Mouse (Mus musculus): ENCODE results near the gene Flrt2. TPM values are rescaled to one million over a fixed set of nuclear protein-coding genes. Genes with fewer than 3 reads are reported as not detected.

Gene Flrt2
- polyA plus RNA-seq, 1 experiment from 2014 or later: 8.5 TPM

DNA sequence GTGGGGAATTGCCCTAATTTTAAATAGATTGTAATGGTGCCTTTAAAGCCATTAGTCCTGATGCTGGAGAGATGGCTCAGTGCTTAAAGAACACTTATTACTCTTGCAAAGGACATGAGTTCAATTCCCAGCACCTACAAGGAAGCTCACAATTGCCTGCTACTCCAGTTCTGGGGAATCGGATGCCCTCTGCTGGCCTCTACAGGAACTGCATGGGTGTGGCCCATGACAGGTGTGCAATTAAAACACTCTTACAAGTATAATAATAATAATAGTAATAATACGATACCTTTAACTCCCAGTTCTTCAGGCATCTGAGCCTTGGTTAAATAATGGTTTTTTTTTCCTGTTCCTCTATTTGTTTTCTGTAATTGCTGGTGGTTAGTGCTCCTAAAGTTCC, 31.2 kb downstream of the Flrt2 start:
- 94% methylated on average over 2 of the region's 2 CpGs for WGBS
- ATAC-seq: no peak
- H3K36me3 ChIP-seq (ENCODE audit: control insufficient read depth, insufficient read depth, low read length): no peaks in the 10 kb centered on the region

GRCm38 (mm10) chr12:95734075-95734474, 42.0 kb downstream of the Flrt2 start:
- WGBS: 70% methylated on average over 1 of the region's 1 CpGs
- no peak for ATAC-seq
- Histone ChIP-seq H3K9ac (ENCODE audit: low read depth, low read length) (no peak overlapping the region), H3K27ac (ENCODE audit: low read length) (no peak overlapping the region), H3K4me3 (ENCODE audit: low read length) (no peak overlapping the region), H3K27me3 (replicated peaks; ENCODE audit: control insufficient read depth, insufficient read depth, low read length) (no peaks in the 10 kb centered on the region), H3K36me3 (ENCODE audit: control insufficient read depth, insufficient read depth, low read length) (no peaks in the 10 kb centered on the region), H3K9me3 (ENCODE audit: control insufficient read depth, low read length) (no peaks in the 10 kb centered on the region), H3K4me2 (ENCODE audit: low read depth, low read length) (no peak overlapping the region), H3K4me1 (ENCODE audit: control insufficient read depth, insufficient read depth, low read length) (no peaks in the 10 kb centered on the region)

More for the DNA sequence above, 31.2 kb downstream of the Flrt2 start:
- Histone ChIP-seq H3K27ac (ENCODE audit: low read length) (no peak overlapping the region), H3K9ac (ENCODE audit: low read depth, low read length) (no peak overlapping the region), H3K4me1 (ENCODE audit: control insufficient read depth, insufficient read depth, low read length) (no peaks in the 10 kb centered on the region), H3K9me3 (ENCODE audit: control insufficient read depth, low read length) (no peaks in the 10 kb centered on the region), H3K4me2 (ENCODE audit: low read depth, low read length) (no peak overlapping the region), H3K27me3 (replicated peaks; ENCODE audit: control insufficient read depth, insufficient read depth, low read length) (no peaks in the 10 kb centered on the region), H3K4me3 (ENCODE audit: low read length) (no peak overlapping the region)

DNA sequence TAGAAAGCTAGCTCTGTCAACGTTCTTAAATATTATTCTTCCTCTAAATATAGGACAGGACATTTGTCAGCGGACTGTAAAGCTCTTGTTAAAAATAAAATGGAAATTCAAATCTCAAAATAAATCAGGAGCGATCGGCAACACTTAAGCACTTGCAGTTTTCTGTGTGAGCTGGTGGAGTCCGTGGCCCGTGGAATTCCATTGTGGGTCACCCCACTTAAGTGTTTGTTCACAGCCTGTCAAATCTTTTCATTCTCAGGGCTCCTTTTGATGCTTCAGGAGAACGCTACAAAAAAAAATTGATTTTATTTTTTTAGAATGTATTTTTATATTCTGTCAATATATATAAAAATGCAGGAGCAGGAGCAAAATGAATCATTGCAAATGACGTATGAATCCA, 45.5 kb downstream of the Flrt2 start:
- 72% methylated on average over 8 of the region's 8 CpGs for WGBS
- Histone ChIP-seq H3K4me1 (ENCODE audit: control insufficient read depth, insufficient read depth, low read length) (no peaks in the 10 kb centered on the region), H3K27ac (ENCODE audit: low read length) (no peak overlapping the region), H3K27me3 (replicated peaks; ENCODE audit: control insufficient read depth, insufficient read depth, low read length) (no peaks in the 10 kb centered on the region), H3K4me3 (ENCODE audit: low read length) (no peak overlapping the region), H3K4me2 (ENCODE audit: low read depth, low read length) (no peak overlapping the region), H3K36me3 (ENCODE audit: control insufficient read depth, insufficient read depth, low read length) (no peaks in the 10 kb centered on the region), H3K9me3 (ENCODE audit: control insufficient read depth, low read length) (no peaks in the 10 kb centered on the region), H3K9ac (ENCODE audit: low read depth, low read length) (no peak overlapping the region)
- no peak for ATAC-seq

DNA sequence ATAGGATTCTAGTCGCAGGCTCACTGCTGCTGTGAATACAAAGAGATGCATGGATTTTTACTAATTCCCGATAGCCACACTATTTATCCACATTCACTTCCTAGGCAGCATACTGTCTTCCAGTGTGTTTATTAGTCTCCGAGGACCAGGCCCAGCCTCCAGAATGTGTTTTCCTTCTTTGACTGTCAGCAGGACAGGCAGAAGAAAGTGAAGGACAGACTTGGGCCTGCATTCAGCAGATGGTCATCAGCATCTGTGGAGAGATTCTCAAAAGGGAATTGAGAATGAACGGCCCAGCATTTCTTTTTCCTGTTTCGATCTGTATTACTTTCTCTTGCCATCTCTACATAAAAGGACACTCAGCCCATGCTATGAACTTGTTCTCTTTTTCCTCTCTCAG, 46.0 kb downstream of the Flrt2 start:
- 68% methylated on average over 5 of the region's 5 CpGs for WGBS
- H3K27me3 ChIP-seq (replicated peaks; ENCODE audit: control insufficient read depth, insufficient read depth, low read length): no peaks in the 10 kb centered on the region
- H3K27ac ChIP-seq (ENCODE audit: low read length): no peak overlapping the region
- no peaks in the 10 kb centered on the region for H3K36me3 ChIP-seq (ENCODE audit: control insufficient read depth, insufficient read depth, low read length)
- no peaks in the 10 kb centered on the region for H3K9me3 ChIP-seq (ENCODE audit: control insufficient read depth, low read length)
- ATAC-seq: no peak
- no peak overlapping the region for H3K9ac ChIP-seq (ENCODE audit: low read depth, low read length)
- no peaks in the 10 kb centered on the region for H3K4me1 ChIP-seq (ENCODE audit: control insufficient read depth, insufficient read depth, low read length)
- H3K4me3 ChIP-seq (ENCODE audit: low read length): no peak overlapping the region
- no peak overlapping the region for H3K4me2 ChIP-seq (ENCODE audit: low read depth, low read length)

GRCm38 (mm10) chr12:95738491-95739135, 46.6 kb downstream of the Flrt2 start:
- ATAC-seq: no peak

GRCm38 (mm10) chr12:95739739-95740138, 47.7 kb downstream of the Flrt2 start:
- Histone ChIP-seq H3K4me1 (ENCODE audit: control insufficient read depth, insufficient read depth, low read length) (no peaks in the 10 kb centered on the region), H3K9ac (ENCODE audit: low read depth, low read length) (no peak overlapping the region), H3K4me2 (ENCODE audit: low read depth, low read length) (no peak overlapping the region), H3K4me3 (ENCODE audit: low read length) (no peak overlapping the region), H3K27ac (ENCODE audit: low read length) (no peak overlapping the region), H3K36me3 (ENCODE audit: control insufficient read depth, insufficient read depth, low read length) (no peaks in the 10 kb centered on the region), H3K9me3 (ENCODE audit: control insufficient read depth, low read length) (no peaks in the 10 kb centered on the region), H3K27me3 (replicated peaks; ENCODE audit: control insufficient read depth, insufficient read depth, low read length) (no peaks in the 10 kb centered on the region)
- no peak for ATAC-seq
- 66% methylated on average over 5 of the region's 5 CpGs for WGBS

More at GRCm38 (mm10) chr12:95738491-95739135, 46.6 kb downstream of the Flrt2 start:
- Histone ChIP-seq H3K27me3 (replicated peaks; ENCODE audit: control insufficient read depth, insufficient read depth, low read length) (no peaks in the 10 kb centered on the region), H3K9me3 (ENCODE audit: control insufficient read depth, low read length) (no peaks in the 10 kb centered on the region), H3K36me3 (ENCODE audit: control insufficient read depth, insufficient read depth, low read length) (no peaks in the 10 kb centered on the region), H3K4me1 (ENCODE audit: control insufficient read depth, insufficient read depth, low read length) (no peaks in the 10 kb centered on the region), H3K27ac (ENCODE audit: low read length) (no peak overlapping the region), H3K9ac (ENCODE audit: low read depth, low read length) (no peak overlapping the region), H3K4me2 (ENCODE audit: low read depth, low read length) (no peak overlapping the region), H3K4me3 (ENCODE audit: low read length) (no peak overlapping the region)
- WGBS: 74% methylated on average over 7 of the region's 7 CpGs

- H3K27me3 ChIP-seq (replicated peaks; ENCODE audit: control insufficient read depth, insufficient read depth, low read length): no peaks in the 10 kb centered on the region
- H3K9ac ChIP-seq (ENCODE audit: low read depth, low read length): no peak overlapping the region
- no peak for ATAC-seq
- no peaks in the 10 kb centered on the region for H3K4me1 ChIP-seq (ENCODE audit: control insufficient read depth, insufficient read depth, low read length)
- no peaks in the 10 kb centered on the region for H3K36me3 ChIP-seq (ENCODE audit: control insufficient read depth, insufficient read depth, low read length)
- WGBS: 69% methylated on average over 11 of the region's 11 CpGs
- H3K4me3 ChIP-seq (ENCODE audit: low read length): no peak overlapping the region
- no peak overlapping the region for H3K27ac ChIP-seq (ENCODE audit: low read length)
- no peak overlapping the region for H3K4me2 ChIP-seq (ENCODE audit: low read depth, low read length)
- no peaks in the 10 kb centered on the region for H3K9me3 ChIP-seq (ENCODE audit: control insufficient read depth, low read length)
Measured at GRCm38 (mm10) chr12:95741296-95741695, 49.3 kb downstream of the Flrt2 start.

DNA sequence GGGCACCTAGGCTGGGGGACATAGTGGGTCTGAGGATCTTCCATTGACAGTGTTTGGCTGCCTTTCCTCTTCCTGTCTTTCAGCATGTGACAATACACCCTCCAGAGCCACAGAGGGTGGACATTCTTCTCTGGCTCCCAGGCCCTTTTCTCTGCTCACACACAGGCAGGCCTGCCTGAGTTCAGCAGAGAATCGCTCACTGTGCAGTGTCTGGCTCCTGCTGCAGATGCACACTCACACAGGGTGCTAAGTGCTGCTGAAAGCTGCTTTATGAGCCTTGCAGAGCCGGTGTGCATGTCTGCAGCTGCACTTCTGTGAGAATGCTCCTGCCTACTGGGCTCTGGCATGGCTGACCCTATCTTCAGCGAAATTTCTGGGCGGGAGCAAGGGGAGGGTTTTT, 52.3 kb downstream of the Flrt2 start:
- Histone ChIP-seq H3K36me3 (ENCODE audit: control insufficient read depth, insufficient read depth, low read length) (no peaks in the 10 kb centered on the region), H3K4me3 (ENCODE audit: low read length) (no peak overlapping the region), H3K27me3 (replicated peaks; ENCODE audit: control insufficient read depth, insufficient read depth, low read length) (no peaks in the 10 kb centered on the region), H3K9ac (ENCODE audit: low read depth, low read length) (no peak overlapping the region), H3K4me1 (ENCODE audit: control insufficient read depth, insufficient read depth, low read length) (no peaks in the 10 kb centered on the region), H3K9me3 (ENCODE audit: control insufficient read depth, low read length) (no peaks in the 10 kb centered on the region), H3K4me2 (ENCODE audit: low read depth, low read length) (no peak overlapping the region), H3K27ac (ENCODE audit: low read length) (no peak overlapping the region)
- 60% methylated on average over 4 of the region's 4 CpGs for WGBS
- no peak for ATAC-seq

- ATAC-seq: no peak
- Histone ChIP-seq H3K4me2 (ENCODE audit: low read depth, low read length) (no peak overlapping the region), H3K4me3 (ENCODE audit: low read length) (no peak overlapping the region), H3K27me3 (replicated peaks; ENCODE audit: control insufficient read depth, insufficient read depth, low read length) (no peaks in the 10 kb centered on the region), H3K9ac (ENCODE audit: low read depth, low read length) (no peak overlapping the region), H3K4me1 (ENCODE audit: control insufficient read depth, insufficient read depth, low read length) (no peaks in the 10 kb centered on the region), H3K9me3 (ENCODE audit: control insufficient read depth, low read length) (no peaks in the 10 kb centered on the region), H3K36me3 (ENCODE audit: control insufficient read depth, insufficient read depth, low read length) (no peaks in the 10 kb centered on the region), H3K27ac (ENCODE audit: low read length) (no peak overlapping the region)
- 67% methylated on average over 10 of the region's 10 CpGs for WGBS
Measured at GRCm38 (mm10) chr12:95746856-95747579, 55.0 kb downstream of the Flrt2 start.
